Mouse (Mus musculus): ENCODE measurements around the gene Asic3. TPM values are rescaled to one million over a fixed set of nuclear protein-coding genes. Genes with fewer than 3 reads are reported as not detected.

The Asic3 gene
- polyA plus RNA-seq, 1 experiment from 2014 or later: not detected

DNA sequence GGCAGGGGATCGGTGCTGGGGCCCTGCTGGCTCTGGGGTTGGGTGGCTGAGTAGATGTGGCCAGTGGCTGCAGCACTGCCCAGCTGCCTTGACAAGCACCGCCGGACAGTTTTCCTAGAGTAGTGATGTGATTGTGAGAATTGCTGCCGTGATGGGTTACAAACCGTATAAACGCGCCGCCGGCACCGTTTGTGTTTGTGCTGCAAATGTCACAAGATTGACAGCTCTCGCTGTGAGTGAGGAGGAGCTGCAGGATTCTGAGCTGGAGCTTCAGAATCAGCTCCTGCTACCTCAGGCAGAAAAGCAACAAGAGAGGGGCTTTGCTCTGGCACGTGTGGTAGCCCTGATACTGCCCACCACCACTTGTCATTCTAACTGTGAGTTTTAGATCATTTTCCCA lies 53.6 kb downstream of the Asic3 start:
- Histone ChIP-seq H3K27ac (no peak overlapping the region), H3K27me3 (peaks cover under 1% of the 10 kb centered on the region; the same call in 1 of the 2 replicates), H3K9ac (peak overlapping the region; percentile 51), H3K36me3 (ENCODE audit: poor library complexity, severe bottlenecking) (peaks cover 4% of the 10 kb centered on the region), H3K4me3 (no peak overlapping the region), H3K4me1 (peaks cover 32% of the 10 kb centered on the region), H3K4me2 (peak overlapping the region; percentile 35), H3K9me3 (replicated peaks) (no peaks in the 10 kb centered on the region)
- ATAC-seq: no peak
- WGBS: 24% methylated on average over 12 of the region's 12 CpGs

Other genes with a start within 250 kb of the Asic3 start
- 15.2 and 17.0 TPM in 2 replicates for gene Nupl2, start 248.4 kb upstream of the Asic3 start, polyA plus RNA-seq (2015; fragmentation: Nextera tagmentation; extraction: Ambion mirVana)
- 4.3 and 6.9 TPM in 2 replicates for gene Kcnh2, start 61.8 kb upstream of the Asic3 start, polyA plus RNA-seq (2015; fragmentation: Nextera tagmentation; extraction: Ambion mirVana)
- gene Nos3, start 48.6 kb upstream of the Asic3 start, polyA plus RNA-seq (2015; fragmentation: Nextera tagmentation; extraction: Ambion mirVana): 5.6 and 5.9 TPM in 2 replicates
- 0.52 and 0.57 TPM in 2 replicates for gene Atg9b, start 21.2 kb upstream of the Asic3 start, polyA plus RNA-seq (2015; fragmentation: Nextera tagmentation; extraction: Ambion mirVana)
- 39.0 and 48.1 TPM in 2 replicates for gene Abcb8, start 19.7 kb upstream of the Asic3 start, polyA plus RNA-seq (2015; fragmentation: Nextera tagmentation; extraction: Ambion mirVana)
- 80.7 and 84.0 TPM in 2 replicates for gene Cdk5, start 10.1 kb downstream of the Asic3 start, polyA plus RNA-seq (2015; fragmentation: Nextera tagmentation; extraction: Ambion mirVana)
- gene Slc4a2, start 10.4 kb downstream of the Asic3 start, polyA plus RNA-seq (2015; fragmentation: Nextera tagmentation; extraction: Ambion mirVana): 19.5 and 23.3 TPM in 2 replicates
- 85.3 and 86.9 TPM in 2 replicates for gene Fastk, start 31.9 kb downstream of the Asic3 start, polyA plus RNA-seq (2015; fragmentation: Nextera tagmentation; extraction: Ambion mirVana)
- gene Tmub1, start 34.5 kb downstream of the Asic3 start, polyA plus RNA-seq (2015; fragmentation: Nextera tagmentation; extraction: Ambion mirVana): 32.5 and 35.4 TPM in 2 replicates
- 38.0 and 39.2 TPM in 2 replicates for gene Agap3, start 38.8 kb downstream of the Asic3 start, polyA plus RNA-seq (2015; fragmentation: Nextera tagmentation; extraction: Ambion mirVana)
- 0.90 and 0.97 TPM in 2 replicates for gene Gbx1, start 113.8 kb downstream of the Asic3 start, polyA plus RNA-seq (2015; fragmentation: Nextera tagmentation; extraction: Ambion mirVana)
- gene Asb10, start 127.6 kb downstream of the Asic3 start, polyA plus RNA-seq (2015; fragmentation: Nextera tagmentation; extraction: Ambion mirVana): 0.06 and 0.15 TPM in 2 replicates
- 0.62 TPM in 2 replicates for gene 4931409K22Rik, start 143.4 kb downstream of the Asic3 start, polyA plus RNA-seq (2015; fragmentation: Nextera tagmentation; extraction: Ambion mirVana)
- gene Abcf2, start 164.1 kb downstream of the Asic3 start, polyA plus RNA-seq (2015; fragmentation: Nextera tagmentation; extraction: Ambion mirVana): 117 and 124 TPM in 2 replicates
- gene Chpf2, start 173.3 kb downstream of the Asic3 start, polyA plus RNA-seq (2015; fragmentation: Nextera tagmentation; extraction: Ambion mirVana): 15.0 and 17.2 TPM in 2 replicates
- 111 and 114 TPM in 2 replicates for gene Smarcd3, start 211.0 kb downstream of the Asic3 start, polyA plus RNA-seq (2015; fragmentation: Nextera tagmentation; extraction: Ambion mirVana)

Measured in forebrain, embryonic 13.5 days (tissue).